Mouse (Mus musculus) kidney, adult 11 months (tissue): Measurements from ENCODE around the gene Zfp771.

Experiments
- DNase-seq: peaks from one replicate; pipeline ENCODE4 v3.0.0; 2022

The Zfp771 gene

DNA sequence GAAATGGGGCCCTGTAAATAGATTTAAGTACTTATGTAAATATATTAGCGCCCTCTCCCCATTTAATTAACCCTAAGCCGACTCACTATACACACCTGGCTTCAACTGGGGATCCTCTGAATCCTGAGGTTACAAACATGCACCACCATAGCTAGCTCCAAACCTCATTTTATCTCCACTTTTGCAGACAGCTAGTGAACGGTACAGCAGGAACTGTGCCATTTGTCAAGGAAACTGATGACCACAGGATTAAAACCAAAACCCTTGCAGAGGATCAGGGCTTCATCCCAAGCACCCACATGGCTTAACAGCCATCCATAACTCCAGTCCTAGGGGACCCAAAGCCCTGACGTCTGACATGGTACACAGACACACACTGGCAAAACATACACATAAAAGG lies 10.9 kb downstream of the Zfp771 start:
- no peak for DNase-seq

DNA sequence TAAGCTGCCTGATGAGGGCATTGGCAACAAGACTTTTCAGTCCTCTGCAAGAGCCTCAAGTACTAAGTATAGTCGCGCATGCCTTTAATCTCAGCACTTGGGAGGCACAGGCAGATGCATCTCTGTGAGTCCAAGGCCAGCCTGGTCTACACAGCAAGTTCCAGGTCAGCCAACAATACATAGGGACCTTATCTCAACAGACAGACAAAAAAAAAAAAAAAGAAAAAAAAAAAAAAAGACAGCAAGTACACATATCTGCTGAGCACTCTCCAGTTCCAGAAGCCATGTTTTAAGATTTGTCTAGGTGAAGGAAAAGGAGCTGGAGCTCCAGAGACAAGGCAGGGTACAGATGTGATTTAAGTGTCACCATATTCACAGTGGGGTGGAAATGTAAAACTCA lies 11.9 kb downstream of the Zfp771 start:
- DNase-seq, result no peak

DNA sequence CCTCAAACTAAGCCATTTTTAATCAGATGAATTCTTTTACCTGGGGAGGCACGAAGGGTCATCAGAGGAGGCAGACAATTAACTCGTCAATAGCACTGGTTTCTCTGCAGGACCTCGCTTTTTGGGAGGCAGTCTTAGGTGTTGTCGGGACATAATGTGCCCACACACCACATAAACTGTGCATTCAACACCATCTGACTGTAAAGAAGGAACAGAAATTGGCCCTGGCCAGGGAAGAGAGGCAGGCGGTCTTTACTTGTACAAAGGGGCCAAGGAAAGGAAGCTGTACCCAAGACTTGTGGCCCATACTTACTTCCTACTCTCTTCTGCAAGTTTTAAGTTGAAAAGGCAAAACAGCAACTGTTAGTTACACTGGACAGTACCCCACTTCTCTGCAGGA lies 12.4 kb downstream of the Zfp771 start:
- no peak for DNase-seq

DNA sequence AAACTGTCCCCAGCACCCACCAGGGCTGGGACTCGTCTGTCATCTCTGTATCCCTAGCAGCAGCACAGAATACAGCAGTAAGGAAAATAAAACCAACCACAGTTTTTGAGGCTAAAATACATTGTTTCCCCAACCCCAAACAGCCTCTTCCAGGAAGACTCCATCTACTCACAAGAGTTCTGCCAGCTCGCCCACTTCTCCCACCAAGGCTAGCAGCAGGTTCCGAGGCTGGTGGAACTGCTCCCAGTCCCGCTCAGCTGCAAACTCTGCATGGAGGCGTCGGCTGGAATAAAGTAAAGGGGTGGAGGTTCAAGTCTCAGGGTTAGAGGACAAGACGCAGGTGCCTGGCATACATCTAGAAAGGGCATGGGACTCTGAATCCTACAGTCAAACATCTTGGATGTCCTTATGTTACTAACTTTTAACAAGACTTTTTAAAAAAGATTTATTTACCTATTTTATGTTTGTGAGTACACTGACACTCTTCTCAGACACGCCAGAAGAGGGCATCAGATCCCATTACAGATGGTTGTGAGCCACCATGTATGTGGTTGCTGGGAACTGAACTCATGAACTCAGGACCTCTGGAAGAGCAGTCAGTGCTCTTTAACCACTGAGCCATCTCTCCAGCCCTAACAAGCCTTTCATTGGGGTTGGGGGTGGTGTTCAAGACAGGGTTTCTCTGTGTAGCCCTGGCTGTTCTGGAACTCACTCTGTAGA lies 15.3 kb downstream of the Zfp771 start:
- no peak for DNase-seq

DNA sequence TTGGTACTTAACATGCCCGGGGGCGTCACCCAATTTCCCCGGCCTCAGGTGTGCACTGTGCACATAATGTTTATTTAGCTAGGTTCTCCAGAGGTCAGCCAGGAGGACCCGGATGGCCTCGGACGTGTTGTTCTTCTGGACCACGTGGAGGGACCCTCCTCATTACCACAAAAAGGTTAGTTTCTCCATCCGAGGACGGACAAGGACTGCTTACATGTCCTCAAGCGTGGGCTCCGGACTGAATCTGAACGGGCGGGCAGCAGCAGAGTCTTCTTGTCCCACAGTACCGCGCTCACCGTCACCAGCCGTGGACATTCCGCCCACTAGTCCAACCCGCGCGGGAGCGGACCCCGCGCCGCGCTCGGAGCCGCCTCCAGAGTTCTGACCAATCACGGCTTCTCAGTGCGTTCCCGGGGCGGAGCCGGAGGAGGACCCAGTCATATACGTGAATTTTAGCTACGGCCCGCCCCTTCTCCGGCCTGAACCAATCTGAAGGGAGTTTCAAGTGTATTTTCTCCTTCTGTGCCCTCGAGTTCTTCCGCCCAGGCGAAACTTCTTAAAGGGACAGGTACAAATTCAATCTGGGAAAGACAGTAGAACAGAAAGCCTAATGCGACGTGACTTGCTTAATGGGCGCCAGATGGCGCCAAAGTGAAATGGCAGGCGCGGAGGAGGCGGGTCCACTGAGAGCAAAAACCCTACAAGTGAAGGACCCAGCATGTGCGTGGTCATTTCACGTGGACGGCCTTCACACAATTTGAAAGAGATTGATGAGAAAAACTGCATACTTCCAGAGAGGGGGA lies 16.4 kb downstream of the Zfp771 start, which contains the start of gene Dctpp1:
TSS of gene Dctpp1 (minus strand) at position 401 of the 803 bp plus-strand sequence.
- DNase-seq, result peak; percentile 99

DNA sequence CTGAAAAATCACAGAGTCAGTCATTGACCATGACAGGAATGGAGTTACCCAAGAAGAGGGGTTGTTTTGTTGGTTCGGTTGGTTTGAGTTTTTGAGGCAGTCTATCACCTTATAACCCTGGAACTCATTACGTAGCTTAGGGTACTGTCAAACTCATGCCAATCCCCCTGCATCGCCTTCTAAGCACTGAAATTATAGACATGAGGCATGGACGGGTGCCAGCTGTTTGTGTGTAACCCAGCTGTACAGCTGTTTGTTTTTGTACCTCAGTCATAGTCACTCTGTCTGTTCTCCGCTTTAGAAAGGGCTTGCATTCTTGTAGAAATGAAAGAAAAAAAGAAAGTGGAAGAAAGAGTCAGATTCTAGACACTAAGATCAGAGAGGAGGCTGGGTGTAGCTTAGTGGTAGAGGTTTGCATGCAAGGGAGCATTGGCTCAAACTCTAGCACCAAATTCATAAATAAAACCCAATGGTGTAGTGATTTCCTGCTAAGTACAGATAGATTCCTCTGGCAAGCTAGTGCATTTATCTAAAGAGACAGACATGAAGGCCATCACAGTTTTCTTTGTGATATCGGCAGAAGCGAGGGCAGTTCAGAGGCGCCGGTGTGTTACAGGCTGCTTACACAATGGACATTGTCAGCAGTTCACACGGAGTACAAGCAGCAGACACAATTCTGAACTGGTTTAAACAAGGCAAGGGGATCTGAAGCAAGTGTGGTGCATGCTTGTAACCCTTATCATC lies 18.3 kb downstream of the Zfp771 start:
- no peak for DNase-seq

DNA sequence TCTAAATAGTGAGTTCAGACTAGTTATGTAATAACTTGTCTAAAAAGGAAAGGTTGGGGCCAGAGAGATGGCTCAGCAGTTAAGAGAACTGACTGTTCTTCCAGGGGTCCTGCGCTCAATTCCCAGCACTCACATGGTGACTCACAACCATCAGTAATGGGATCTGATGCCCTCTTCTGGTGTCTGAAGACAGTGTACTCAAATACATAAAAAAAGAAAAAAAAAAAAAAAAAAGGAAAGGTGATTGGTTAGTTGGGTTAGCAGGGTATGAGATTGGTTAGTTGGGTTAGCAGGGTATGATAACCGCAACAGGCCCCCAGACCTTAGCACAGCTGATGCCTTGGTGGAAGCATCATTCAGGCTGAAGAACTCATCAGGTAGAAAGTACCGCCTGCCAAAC lies 19.5 kb downstream of the Zfp771 start:
- DNase-seq, result no peak

DNA sequence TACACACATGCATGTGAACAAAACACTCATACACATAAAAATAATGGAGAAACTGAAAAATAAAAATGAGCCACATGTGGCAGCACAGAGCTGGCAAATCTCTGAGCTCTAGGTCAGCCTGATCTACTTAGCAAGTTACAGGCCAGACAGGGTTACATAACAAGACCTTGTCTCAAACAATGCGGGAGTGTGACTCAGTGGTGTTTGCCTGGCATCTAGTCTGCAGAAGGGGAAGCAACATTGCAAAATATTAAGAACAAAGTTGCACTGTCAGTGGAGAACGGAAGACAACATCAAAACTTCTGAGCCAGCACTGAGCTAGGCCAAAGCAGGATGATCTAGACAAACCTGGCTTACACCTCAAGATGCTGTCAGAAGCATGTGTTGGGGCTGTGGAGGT lies 26.2 kb downstream of the Zfp771 start:
- DNase-seq, result no peak

DNA sequence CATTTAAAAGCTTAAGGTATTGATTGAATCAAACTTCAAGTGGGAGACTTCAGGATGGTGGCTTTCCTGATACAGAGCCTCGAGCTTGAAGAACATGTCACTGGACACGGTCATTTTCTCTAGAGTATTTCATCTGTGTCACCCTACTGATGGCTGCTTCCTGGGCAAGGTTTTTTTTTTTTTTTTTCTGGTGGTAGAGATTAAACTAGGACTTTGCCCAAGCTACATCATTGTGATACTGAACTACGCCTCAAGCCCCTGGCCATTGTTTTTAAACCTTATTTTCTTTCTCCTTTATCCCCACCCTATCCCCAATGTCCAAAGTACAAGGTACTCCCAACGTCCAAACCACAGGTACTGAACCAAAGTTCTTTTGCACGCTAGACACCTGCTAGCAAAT lies 26.6 kb downstream of the Zfp771 start:
- no peak for DNase-seq

DNA sequence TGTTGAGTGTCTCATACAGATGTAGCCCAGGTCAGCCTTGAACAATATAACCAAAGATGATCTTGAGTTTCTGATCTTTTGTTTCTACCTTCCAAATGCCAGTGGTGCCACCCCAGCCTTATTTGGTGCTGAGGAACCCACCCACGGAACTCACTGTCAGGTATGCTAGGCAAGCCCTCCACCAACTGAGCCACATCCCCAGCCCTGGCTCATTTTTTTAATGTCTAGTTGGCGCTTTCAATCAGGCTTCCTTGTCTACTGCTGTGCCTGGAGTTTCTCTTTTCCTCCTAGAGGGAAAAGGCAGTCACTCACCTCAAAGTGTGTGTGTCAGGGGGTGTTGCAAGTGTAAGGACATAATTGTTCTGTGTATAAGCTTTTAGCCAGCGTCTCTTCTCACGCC lies 27.0 kb downstream of the Zfp771 start:
- DNase-seq, result no peak

DNA sequence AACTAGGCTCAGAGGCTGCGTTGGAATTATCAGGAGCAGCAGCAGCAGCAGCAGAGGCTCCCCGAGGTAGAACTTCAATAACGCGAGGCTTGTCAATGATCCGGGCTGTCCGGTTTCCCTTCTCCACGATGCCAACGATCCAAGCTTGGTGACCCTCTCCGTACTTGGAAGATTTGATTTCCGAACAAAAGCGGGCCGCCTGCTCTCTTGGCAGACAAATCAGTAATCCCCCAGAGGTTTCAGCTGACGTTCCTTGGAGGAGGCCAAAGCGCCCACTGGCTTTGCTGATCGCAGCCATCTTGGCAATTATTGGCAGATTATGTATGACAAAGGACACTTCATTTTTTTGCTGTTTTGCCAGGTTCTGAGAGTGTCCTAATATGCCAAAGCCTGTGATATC lies 28.5 kb downstream of the Zfp771 start:
- no peak for DNase-seq

DNA sequence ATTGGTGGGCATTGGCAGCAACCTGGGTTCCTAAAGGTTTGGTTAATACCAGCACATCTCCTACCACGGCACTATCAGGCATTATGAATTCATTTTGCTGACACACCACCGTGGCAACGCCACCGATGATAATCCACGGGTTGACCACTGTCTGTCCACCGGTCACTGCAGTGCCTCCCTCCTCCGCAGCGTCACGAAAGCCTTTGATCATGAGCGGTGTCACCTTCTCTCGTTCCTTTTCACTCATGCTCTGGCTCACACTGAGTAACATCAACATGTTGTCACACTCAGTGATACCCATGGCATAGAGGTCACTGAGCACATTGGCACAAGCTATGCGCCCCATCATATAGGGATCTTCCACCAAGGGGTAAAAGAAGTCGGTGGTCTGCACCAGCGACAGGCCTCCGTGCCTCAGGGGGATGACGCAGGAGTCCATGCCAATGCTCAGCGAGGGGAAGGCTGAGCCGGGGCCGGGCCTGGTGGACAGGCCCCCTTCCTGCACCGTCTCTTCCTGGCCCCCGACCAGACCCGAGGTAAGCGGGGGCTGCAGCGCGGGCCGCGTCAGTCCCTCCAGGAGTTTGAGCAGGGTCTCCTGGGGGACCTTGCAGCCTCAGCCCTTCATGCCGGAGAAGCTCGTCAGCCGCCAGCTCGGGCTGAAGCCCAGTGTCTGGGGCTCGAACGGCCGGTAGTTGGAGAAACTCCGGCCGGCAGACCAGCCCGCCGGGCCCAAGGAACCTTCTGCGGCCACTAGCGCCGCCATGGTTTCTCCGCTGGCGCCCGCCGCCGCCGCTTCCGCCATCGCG lies 29.2 kb downstream of the Zfp771 start:
- DNase-seq, result no peak

DNA sequence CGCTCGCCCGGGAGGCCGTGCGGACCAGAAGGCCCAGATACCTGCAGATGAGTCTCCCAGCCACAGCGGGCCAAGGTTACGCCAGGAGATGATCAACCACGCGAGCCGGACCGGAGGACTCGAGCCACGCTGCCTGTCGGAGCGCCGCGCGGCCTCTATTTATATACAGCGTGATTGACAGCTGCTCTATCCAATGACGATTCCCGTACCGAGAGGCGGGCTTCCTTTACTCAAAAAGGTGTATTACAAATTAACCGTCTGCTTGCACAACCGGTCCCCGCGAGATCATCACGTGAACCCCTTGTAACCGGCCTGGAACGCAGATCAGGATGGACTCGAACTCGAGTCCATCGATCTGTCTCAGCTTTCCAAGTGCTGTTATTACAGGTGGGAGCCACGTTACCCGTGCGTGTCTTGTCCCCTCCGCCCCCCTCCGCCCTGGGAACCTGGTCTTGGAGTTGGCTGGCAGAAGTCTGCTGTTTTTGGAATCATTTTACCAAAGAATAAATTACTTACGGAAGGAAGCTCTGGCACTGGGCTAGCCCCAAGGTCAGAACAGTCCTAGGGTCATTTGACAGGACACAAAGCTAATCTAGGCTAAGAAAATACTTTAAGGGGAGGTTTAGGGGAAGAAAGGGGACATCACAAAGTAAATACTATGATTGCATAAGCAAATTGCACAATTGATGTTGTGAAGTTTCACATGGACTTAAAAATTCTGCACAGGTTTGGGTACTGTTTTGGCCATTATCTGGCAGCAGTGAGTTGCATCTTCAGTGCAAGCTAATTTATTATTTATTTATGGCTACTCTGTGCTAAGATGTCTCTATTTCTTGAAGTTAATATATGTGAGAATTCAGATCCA lies 30.1 kb downstream of the Zfp771 start, which contains the start of gene Sephs2:
TSS of gene Sephs2 (minus strand) at position 131 of the 865 bp plus-strand sequence.
- DNase-seq, result peak; percentile 98

DNA sequence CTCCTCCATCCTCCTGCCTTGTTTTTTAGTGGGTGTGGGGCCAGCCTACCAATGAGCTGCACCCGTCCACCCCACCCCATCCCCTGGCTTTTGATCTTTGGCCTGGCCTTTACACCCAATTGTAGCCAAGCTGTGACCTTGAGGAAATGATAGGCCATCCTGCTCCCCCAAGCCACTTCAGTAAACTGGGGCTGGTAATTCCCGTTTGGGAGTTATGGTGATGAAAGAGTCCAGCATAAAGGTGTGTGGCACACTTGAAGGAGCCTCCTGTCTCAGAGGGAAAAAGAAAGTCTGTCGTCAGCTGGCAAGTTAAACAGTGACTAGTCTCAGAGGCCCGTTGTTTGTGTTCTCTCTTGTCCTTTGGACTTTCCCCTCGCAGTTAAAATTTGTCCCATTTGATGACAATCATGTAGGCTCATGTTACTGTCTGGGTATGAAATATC lies 32.5 kb downstream of the Zfp771 start:
- peak; percentile 86 for DNase-seq

DNA sequence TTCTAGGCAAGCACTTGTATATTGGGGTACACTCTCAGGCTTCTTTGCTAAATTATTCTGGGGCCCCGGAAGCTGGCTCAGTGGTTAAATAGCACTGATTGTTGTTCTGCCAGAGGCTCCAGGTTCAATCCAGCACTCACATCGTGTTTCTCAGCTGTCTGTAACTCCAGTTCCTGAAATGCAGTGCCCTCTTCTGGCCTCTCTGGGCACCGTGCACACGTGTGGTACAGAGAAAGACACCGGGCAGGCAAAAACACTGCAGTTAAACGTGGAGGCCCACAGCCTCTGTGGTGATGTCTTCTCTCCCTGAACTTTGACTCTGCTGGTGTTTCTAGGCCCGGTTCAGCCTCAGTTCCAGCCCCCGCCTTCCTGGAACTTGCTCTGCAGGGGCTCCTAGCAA lies 34.2 kb downstream of the Zfp771 start:
- DNase-seq, result peak; percentile 72

DNA sequence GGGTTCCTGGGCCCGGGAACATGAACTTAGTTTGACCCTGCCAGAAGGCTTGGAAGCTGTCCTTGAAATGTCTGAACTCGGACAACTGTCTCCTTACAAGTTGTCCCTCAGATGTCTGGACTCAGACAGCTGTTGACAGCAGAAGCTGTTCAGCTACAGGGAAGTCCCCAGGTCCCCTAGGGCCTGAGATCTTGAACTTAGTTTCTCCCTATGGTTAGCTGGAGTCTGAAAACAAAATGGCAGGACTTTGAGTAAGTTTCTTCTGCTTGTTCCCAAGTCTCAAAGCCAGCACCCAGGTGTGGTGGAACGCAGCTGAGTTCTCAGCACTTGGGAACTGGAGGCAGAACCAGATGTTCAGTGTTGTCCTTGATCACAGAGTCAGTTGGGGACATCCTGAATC lies 36.0 kb downstream of the Zfp771 start:
- DNase-seq, result no peak

DNA sequence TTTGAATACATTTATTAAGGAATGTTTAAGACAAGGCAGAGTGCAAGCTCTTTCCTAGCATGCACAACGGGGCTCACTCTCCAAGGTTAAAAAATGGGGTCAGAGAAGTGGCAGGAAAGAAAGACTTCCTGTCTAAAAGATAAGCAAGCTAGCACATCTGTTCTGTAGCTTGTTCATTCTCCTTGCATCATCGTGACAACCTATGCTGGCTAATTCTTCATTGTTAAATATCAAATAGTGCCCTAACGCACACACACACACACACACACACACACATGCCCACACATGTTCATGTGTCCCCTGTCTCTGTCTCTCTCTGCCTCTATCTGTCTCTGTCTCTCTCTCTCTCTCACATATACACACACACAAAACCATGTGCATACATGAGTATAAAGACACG lies 37.0 kb downstream of the Zfp771 start:
- DNase-seq, result no peak

DNA sequence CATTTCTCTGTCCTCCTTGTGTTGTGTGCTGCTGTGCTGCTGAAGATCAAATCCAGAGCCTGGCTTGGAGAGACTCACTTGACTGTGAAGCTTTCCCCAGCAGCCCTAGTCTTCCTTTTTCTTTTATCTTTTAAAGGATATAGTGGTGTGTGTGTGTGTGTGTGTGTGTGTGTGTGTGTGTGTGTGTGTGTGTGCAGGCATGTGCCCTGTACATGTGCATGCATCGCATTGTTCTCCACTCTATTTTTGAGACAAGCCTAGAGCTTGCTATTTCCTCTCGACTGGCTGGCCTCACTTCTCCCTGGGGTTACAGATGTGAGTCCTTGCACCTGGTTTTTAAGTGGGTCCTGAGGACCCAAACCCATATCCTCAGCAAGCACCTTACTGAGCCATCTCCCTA lies 38.1 kb downstream of the Zfp771 start:
- DNase-seq, result no peak

DNA sequence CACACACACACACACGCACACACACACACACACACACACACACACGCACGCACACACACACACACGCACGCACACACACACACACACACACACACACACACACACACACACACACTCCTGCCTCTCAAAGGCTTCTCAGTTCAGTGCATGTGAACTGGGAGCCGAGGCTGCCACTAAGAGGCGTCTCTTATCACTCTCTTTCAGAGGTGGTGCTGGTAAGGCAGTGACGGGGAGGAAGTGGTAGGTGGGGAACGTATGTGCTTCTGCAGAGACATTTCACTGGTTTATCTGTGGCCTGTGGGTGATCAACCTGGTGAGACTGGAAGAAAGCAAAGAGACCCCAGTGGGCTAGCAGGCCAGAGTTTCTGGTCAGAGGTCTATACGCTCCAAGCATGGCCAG lies 41.1 kb downstream of the Zfp771 start:
- no peak for DNase-seq

DNA sequence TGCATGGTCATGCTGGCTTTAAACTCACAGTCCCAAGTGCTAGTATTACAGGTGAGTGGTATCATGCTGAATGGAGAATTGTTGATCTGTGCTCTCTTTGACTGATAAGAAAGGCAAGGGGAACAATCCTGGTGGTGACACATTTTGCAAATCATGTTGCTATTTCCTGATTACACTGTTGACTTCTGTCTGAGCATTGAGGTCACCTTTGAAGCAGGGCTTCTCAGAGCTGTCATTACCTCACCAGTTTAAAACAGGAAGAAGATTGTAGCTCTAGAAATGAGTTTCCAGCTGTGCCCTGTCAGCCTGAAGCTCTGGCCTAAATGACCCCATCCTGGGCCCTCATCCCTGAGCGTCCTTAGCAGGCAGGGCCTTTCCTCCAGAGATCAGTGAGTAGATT lies 43.9 kb downstream of the Zfp771 start:
- no peak for DNase-seq

DNA sequence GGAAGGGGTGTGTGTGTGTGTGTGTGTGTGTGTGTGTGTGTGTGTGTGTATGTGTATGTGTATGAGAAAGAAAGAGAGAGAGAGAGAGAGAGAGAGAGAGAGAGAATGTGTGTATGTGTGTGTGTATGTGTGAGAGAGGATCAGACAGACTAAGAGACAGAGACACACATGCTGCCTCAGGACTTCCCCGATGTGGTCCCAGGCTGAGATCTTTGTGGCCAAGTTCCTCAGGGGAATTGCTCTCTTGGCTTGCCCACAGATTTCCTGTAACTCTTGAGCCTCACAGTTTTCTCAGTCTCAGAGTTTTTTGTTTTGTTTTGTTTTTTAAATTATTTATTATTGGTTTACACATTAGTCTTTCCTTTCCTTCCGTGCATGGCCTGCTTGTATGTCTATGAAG lies 45.2 kb downstream of the Zfp771 start:
- DNase-seq, result no peak

DNA sequence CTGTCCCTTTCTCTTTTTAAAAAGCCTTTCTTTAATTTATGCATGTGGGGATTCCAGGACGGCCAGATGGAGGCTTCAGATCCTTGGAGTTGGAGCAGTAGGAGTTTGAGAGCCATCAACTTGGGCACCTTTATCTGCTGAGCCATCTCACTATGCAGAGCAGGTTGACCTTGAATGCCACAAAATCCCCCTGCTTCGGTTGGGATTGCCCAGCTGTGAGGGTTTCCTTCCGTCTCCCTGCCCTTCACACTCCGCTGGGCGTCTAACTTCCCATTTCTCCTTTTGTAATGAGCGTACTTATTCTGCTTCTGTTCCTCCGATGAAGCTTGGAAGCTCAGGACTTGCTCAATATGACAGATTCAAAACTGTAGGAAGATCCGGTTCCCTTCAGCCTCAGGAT lies 46.1 kb downstream of the Zfp771 start:
- no peak for DNase-seq
